Mouse (Mus musculus) mesoderm, embryonic 11.5 days (tissue): ENCODE results near the gene Tmtc4.

Source experiments
- DNase-seq: peaks from one replicate; pipeline ENCODE4 v3.0.0-alpha.2; 2012; ENCODE audit warnings: low read depth, low spot score

The Tmtc4 gene

GRCm38 (mm10) chr14:122983226-122984215 lies at the start of gene Tmtc4:
Gene Tmtc4 (minus strand): TSS chr14:122984035.
- peak; percentile 97 for DNase-seq

- DNase-seq = peak; percentile 63
Observed at GRCm38 (mm10) chr14:123032435-123032834, 48.6 kb upstream of the Tmtc4 start.

GRCm38 (mm10) chr14:123027876-123028275 lies 44.0 kb upstream of the Tmtc4 start:
- DNase-seq = peak; percentile 56

- no peak for DNase-seq
Observed at GRCm38 (mm10) chr14:123022981-123023380, 39.1 kb upstream of the Tmtc4 start.

GRCm38 (mm10) chr14:123016310-123016709 lies 32.5 kb upstream of the Tmtc4 start:
- DNase-seq = no peak

- no peak for DNase-seq
Observed at GRCm38 (mm10) chr14:123015687-123016086, 31.9 kb upstream of the Tmtc4 start.

GRCm38 (mm10) chr14:123009108-123010018 lies 25.5 kb upstream of the Tmtc4 start:
- DNase-seq = no peak

- no peak for DNase-seq
Observed at GRCm38 (mm10) chr14:123008672-123009071, 24.8 kb upstream of the Tmtc4 start.

GRCm38 (mm10) chr14:123003715-123004114 lies 19.9 kb upstream of the Tmtc4 start:
- DNase-seq = no peak

GRCm38 (mm10) chr14:123001391-123001790 lies 17.6 kb upstream of the Tmtc4 start:
- no peak for DNase-seq

- no peak for DNase-seq
Observed at GRCm38 (mm10) chr14:122997465-122997864, 13.6 kb upstream of the Tmtc4 start.

- no peak for DNase-seq
Observed at GRCm38 (mm10) chr14:122993935-122994334, 10.1 kb upstream of the Tmtc4 start.

- no peak for DNase-seq
Observed at GRCm38 (mm10) chr14:122992937-122993336, 9.1 kb upstream of the Tmtc4 start.

- DNase-seq = no peak
Observed at GRCm38 (mm10) chr14:122990521-122991052, 6.8 kb upstream of the Tmtc4 start.

- no peak for DNase-seq
Observed at GRCm38 (mm10) chr14:122986404-122986803, 2.6 kb upstream of the Tmtc4 start.

GRCm38 (mm10) chr14:122982571-122983225 lies 1.1 kb downstream of the Tmtc4 start:
- DNase-seq = no peak

GRCm38 (mm10) chr14:122981831-122982485 lies 1.9 kb downstream of the Tmtc4 start:
- no peak for DNase-seq

GRCm38 (mm10) chr14:122978871-122979270 lies 5.0 kb downstream of the Tmtc4 start:
- DNase-seq = no peak

- DNase-seq = no peak
Observed at GRCm38 (mm10) chr14:122977797-122978140, 6.1 kb downstream of the Tmtc4 start.

GRCm38 (mm10) chr14:122977056-122977796 lies 6.6 kb downstream of the Tmtc4 start:
- no peak for DNase-seq
